Mouse (Mus musculus): ENCODE results near the gene Reep3.

DNA sequence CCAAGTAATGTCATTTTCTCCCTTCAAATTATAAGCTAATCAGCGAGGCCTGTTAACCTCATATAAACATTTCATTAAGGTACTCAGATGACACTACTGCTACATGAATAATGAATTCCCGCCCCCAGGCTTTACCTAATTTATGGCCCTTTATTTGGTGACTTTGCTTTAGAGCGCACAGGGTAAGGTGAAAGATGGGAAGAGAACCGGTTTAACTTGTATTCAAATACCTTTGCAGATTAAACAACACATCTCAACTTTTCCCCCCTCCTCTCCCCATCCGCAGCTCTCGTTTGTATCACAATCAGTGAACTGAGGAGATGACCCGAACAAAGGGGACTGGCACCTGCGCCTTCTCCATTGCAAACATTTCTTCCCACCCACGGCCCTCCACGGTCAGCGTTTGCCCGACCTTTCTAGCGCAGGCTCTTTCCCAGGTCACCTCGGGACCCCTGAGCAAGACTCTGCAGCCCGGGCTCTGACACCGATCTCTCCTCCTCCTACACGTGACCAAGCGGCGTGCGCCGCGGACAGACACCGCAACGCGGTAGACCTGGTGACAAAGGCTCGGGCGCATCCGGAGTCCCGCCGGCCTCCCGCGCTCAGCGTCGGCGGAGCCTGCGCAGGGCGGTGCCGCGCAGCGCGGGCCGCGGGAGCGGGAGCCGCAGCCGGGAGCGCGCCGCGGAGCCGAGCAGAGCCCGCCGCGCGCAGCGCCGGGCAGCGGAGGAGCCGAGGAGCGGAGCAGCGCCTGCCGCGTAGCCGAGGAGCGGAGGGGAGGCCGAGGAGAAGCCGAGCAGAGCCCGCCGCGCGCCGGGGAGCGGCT is 736 bp downstream of the Reep3 start, which contains the start of gene Jmjd1c:
- TF ChIP-seq GATA1 (IDR thresholded peaks at IDR 0.05; ENCODE audit: low read length) (no peak), TAL1 (IDR thresholded peaks at IDR 0.05; ENCODE audit: low read length) (no peak)
